Mouse (Mus musculus): ENCODE measurements around the gene Fam214b.

GRCm38 (mm10) chr4:43002756-43003439 lies 43.1 kb downstream of the Fam214b start:
- TF ChIP-seq POLR2A (IDR thresholded peaks at IDR 0.05; ENCODE audit: low read depth, low read length) (no peak), CTCF (IDR thresholded peaks at IDR 0.05; ENCODE audit: borderline replicate concordance, insufficient read depth, low read length) (no peak)

Data from embryonic fibroblast, embryonic 13.5 days (primary cell).